Mouse (Mus musculus): ENCODE data around the gene Rin2.

GRCm38 (mm10) chr2:145828603-145829002 is 153.6 kb downstream of the Rin2 start:
- TF ChIP-seq EP300 (IDR thresholded peaks at IDR 0.05) (no peak), CTCF (IDR thresholded peaks at IDR 0.05) (no peak)

Data from lung, postnatal 0 days (tissue).